Mouse (Mus musculus) neural tube, embryonic 11.5 days (tissue): Measurements from ENCODE around the gene Krtap24-1. TPM values are rescaled to one million over a fixed set of nuclear protein-coding genes. Genes with fewer than 3 reads are reported as not detected.

Experiments
- ATAC-seq: fragments of 200-750 bp; cut with Nextera tagmentation; 2 replicates; pipeline ENCODE4 v1.8.0; 2017; ENCODE audit warnings: moderate number of reproducible peaks, mild to moderate bottlenecking, moderate TSS enrichment, moderate library complexity; ENCODE audit not compliant: insufficient read depth, low FRiP score, low TSS enrichment
- DNase-seq: peaks from one replicate; pipeline ENCODE4 v3.0.0-alpha.2; 2015; ENCODE audit warnings: low spot score
- H3K27ac ChIP-seq: fragments of 300-500 bp; sonication (generic); 2 replicates; pipeline ENCODE4 v1.5.1; 2014; ENCODE audit warnings: low read depth, mild to moderate bottlenecking, low read length
- H3K27me3 ChIP-seq: fragments of 300-500 bp; sonication (generic); 2 replicates; pipeline ENCODE4 v1.6.1; 2014; ENCODE audit warnings: mild to moderate bottlenecking, low read length, mixed read lengths; ENCODE audit not compliant: control insufficient read depth, insufficient read depth
- H3K36me3 ChIP-seq: fragments of 300-500 bp; sonication (generic); 2 replicates; pipeline ENCODE4 v1.6.1; 2014; ENCODE audit warnings: mild to moderate bottlenecking, low read length, moderate library complexity, mixed read lengths; ENCODE audit not compliant: control insufficient read depth, insufficient read depth
- H3K4me1 ChIP-seq: fragments of 300-500 bp; sonication (generic); 2 replicates; pipeline ENCODE4 v1.6.1; 2014; ENCODE audit warnings: low read length, mixed read lengths; ENCODE audit not compliant: control insufficient read depth, insufficient read depth
- H3K4me2 ChIP-seq: fragments of 300-500 bp; sonication (generic); 2 replicates; pipeline ENCODE4 v1.6.1; 2014; ENCODE audit warnings: low read depth, mild to moderate bottlenecking, moderate library complexity
- H3K4me3 ChIP-seq: fragments of 300-500 bp; sonication (generic); 2 replicates; pipeline ENCODE4 v1.5.1; 2014; ENCODE audit warnings: low read depth, low read length
- H3K9ac ChIP-seq: fragments of 300-500 bp; sonication (generic); 2 replicates; pipeline ENCODE4 v1.6.1; 2014; ENCODE audit warnings: mild to moderate bottlenecking, low read length
- H3K9me3 ChIP-seq: fragments of 300-500 bp; sonication (generic); 2 replicates; pipeline ENCODE4 v1.6.1; 2016; ENCODE audit warnings: low read length; ENCODE audit not compliant: control insufficient read depth
- WGBS: fragments of 180-500 bp; shearing (Covaris S2); extraction: QIAGEN DNeasy Blood & Tissue Kit; methylation state at CpG from one replicate; pipeline ENCODE4 v1.1.7; 2014; 5-methylcytosine and 5-hydroxymethylcytosine counted together
- polyA plus RNA-seq: library from polyadenylated mRNA; unstranded; fragments of >200 nt; fragmentation: Nextera tagmentation; extraction: Ambion mirVana; gene quantifications from 2 replicates; pipeline ENCODE4 v1.2.1, GENCODE M21; 2014

The Krtap24-1 gene
- polyA plus RNA-seq, 1 experiment from 2014 or later = not detected

GRCm38 (mm10) chr16:88572904-88573404 is 39.1 kb downstream of the Krtap24-1 start:
- no peaks in the 10 kb centered on the region for H3K36me3 ChIP-seq
- DNase-seq (no peak), ATAC-seq (no peak)
- no peak overlapping the region for H3K9ac ChIP-seq
- H3K4me3 ChIP-seq = no peak overlapping the region
- no peak overlapping the region for H3K27ac ChIP-seq
- H3K27me3 ChIP-seq = no peaks in the 10 kb centered on the region
- H3K4me2 ChIP-seq = no peak overlapping the region
- no peaks in the 10 kb centered on the region for H3K4me1 ChIP-seq
- 92% methylated on average over 5 of the region's 5 CpGs for WGBS
- no peaks in the 10 kb centered on the region for H3K9me3 ChIP-seq

GRCm38 (mm10) chr16:88570136-88570535 is 41.9 kb downstream of the Krtap24-1 start:
- Histone ChIP-seq H3K4me2 (no peak overlapping the region), H3K4me3 (no peak overlapping the region), H3K9me3 (no peaks in the 10 kb centered on the region), H3K4me1 (no peaks in the 10 kb centered on the region), H3K27ac (no peak overlapping the region), H3K27me3 (no peaks in the 10 kb centered on the region), H3K36me3 (no peaks in the 10 kb centered on the region), H3K9ac (no peak overlapping the region)
- DNase-seq (no peak), ATAC-seq (no peak)

- Histone ChIP-seq H3K9me3 (no peaks in the 10 kb centered on the region), H3K27me3 (no peaks in the 10 kb centered on the region), H3K4me3 (no peak overlapping the region), H3K4me1 (no peaks in the 10 kb centered on the region), H3K4me2 (no peak overlapping the region), H3K9ac (no peak overlapping the region), H3K27ac (no peak overlapping the region), H3K36me3 (no peaks in the 10 kb centered on the region)
- WGBS = 95% methylated on average over 3 of the region's 3 CpGs
- DNase-seq (no peak), ATAC-seq (no peak)
Measured at GRCm38 (mm10) chr16:88569732-88570131, 42.3 kb downstream of the Krtap24-1 start.

GRCm38 (mm10) chr16:88569096-88569495 is 43.0 kb downstream of the Krtap24-1 start:
- Histone ChIP-seq H3K4me1 (no peaks in the 10 kb centered on the region), H3K27ac (no peak overlapping the region), H3K9ac (no peak overlapping the region), H3K27me3 (no peaks in the 10 kb centered on the region), H3K4me2 (no peak overlapping the region), H3K4me3 (no peak overlapping the region), H3K9me3 (no peaks in the 10 kb centered on the region), H3K36me3 (no peaks in the 10 kb centered on the region)
- ATAC-seq = no peak
- WGBS = 80% methylated on average over 1 of the region's 1 CpGs
- no peak for DNase-seq

- H3K36me3 ChIP-seq = no peaks in the 10 kb centered on the region
- H3K27me3 ChIP-seq = no peaks in the 10 kb centered on the region
- H3K4me3 ChIP-seq = no peak within 1 kb of the TSS
- no peaks in the 10 kb centered on the region for H3K4me1 ChIP-seq
- no peak within 1 kb of the TSS for H3K27ac ChIP-seq
- DNase-seq (no peak), ATAC-seq (no peak)
- no peak within 1 kb of the TSS for H3K9ac ChIP-seq
- no peak within 1 kb of the TSS for H3K4me2 ChIP-seq
- no peaks in the 10 kb centered on the region for H3K9me3 ChIP-seq
- WGBS = 84% methylated on average over 6 of the region's 6 CpGs
Measured at GRCm38 (mm10) chr16:88563045-88563913, 48.8 kb downstream of the Krtap24-1 start, which contains the start of gene Cldn8. TSS of gene Cldn8 (minus strand) at chr16:88563183.

GRCm38 (mm10) chr16:88561617-88562164 is 50.4 kb downstream of the Krtap24-1 start:
- no peaks in the 10 kb centered on the region for H3K27me3 ChIP-seq
- DNase-seq = no peak
- no peaks in the 10 kb centered on the region for H3K4me1 ChIP-seq
- no peaks in the 10 kb centered on the region for H3K9me3 ChIP-seq
- no peak overlapping the region for H3K9ac ChIP-seq
- no peak for ATAC-seq
- H3K27ac ChIP-seq = no peak overlapping the region
- no peak overlapping the region for H3K4me3 ChIP-seq
- no peaks in the 10 kb centered on the region for H3K36me3 ChIP-seq
- no peak overlapping the region for H3K4me2 ChIP-seq
- WGBS = 68% methylated on average over 6 of the region's 6 CpGs

Other genes starting within 250 kb of the Krtap24-1 start
- not detected in 2 replicates for gene Cldn17, start 105.3 kb downstream of the Krtap24-1 start, polyA plus RNA-seq
- gene Cldn8, start 49.1 kb downstream of the Krtap24-1 start, polyA plus RNA-seq = 1.3 and 1.4 TPM in 2 replicates
- not detected in 2 replicates for gene 2310079G19Rik, start 15.4 kb upstream of the Krtap24-1 start, polyA plus RNA-seq
- gene Krtap26-1, start 35.5 kb upstream of the Krtap24-1 start, polyA plus RNA-seq = not detected in 2 replicates
- not detected in 2 replicates for gene Krtap27-1, start 59.4 kb upstream of the Krtap24-1 start, polyA plus RNA-seq
- gene 2310061N02Rik, start 95.7 kb upstream of the Krtap24-1 start, polyA plus RNA-seq = not detected in 2 replicates
- not detected in 2 replicates for gene Krtap13-1, start 116.6 kb upstream of the Krtap24-1 start, polyA plus RNA-seq
- gene Krtap13, start 139.4 kb upstream of the Krtap24-1 start, polyA plus RNA-seq = not detected in 2 replicates
- not detected in 2 replicates for gene 2310034C09Rik, start 146.6 kb upstream of the Krtap24-1 start, polyA plus RNA-seq
- gene 2310057N15Rik, start 161.9 kb upstream of the Krtap24-1 start, polyA plus RNA-seq = not detected in 2 replicates
- gene Gm5965, start 165.6 kb upstream of the Krtap24-1 start, polyA plus RNA-seq = not detected in 2 replicates
- gene Gm20741, start 199.9 kb upstream of the Krtap24-1 start, polyA plus RNA-seq = not detected in 2 replicates
- not detected in 2 replicates for gene Krtap15, start 207.9 kb upstream of the Krtap24-1 start, polyA plus RNA-seq
- gene Krtap14, start 213.9 kb upstream of the Krtap24-1 start, polyA plus RNA-seq = not detected in 2 replicates